Mouse (Mus musculus) fat pad, adult 2 months (tissue): ENCODE measurements around the gene Ppp1r15a.
"Not testable (repeated sequence)": the region's sequence is repeated elsewhere in the genome, so short reads cannot be mapped to it uniquely, and the experiment has no call there.

ENCODE experiments used
- DNase-seq: peaks from one replicate; pipeline ENCODE4 v3.0.0-alpha.2; 2011; ENCODE audit warnings: low read depth, low spot score; ENCODE audit errors: extremely low read depth

Gene Ppp1r15a

DNA sequence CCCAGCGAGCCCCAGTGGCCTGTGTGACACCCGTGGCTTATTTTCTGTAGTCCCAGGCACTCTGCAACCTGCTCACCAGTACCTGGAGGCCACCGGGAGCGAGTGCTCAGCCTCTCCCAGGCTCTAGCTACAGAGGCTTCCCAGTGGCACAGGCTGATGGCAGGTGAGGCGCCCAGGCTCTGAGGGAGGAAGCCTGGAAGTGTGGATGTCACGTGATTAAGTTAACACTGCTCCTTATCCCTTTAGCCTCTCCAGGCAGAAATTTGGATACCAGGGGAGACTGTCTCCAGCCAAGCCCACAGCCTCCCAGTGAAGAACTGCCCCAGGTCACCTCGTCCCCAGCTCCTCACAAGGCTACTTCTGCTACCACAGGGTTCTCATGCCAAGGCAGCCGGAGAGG is 27.5 kb upstream of the Ppp1r15a start:
- DNase-seq = no peak

- DNase-seq = no peak
These were observed 25.4 kb upstream of the Ppp1r15a start for GRCm38 (mm10) chr7:45551512-45551883.

GRCm38 (mm10) chr7:45550821-45551511 is 24.9 kb upstream of the Ppp1r15a start:
- DNase-seq = no peak

DNA sequence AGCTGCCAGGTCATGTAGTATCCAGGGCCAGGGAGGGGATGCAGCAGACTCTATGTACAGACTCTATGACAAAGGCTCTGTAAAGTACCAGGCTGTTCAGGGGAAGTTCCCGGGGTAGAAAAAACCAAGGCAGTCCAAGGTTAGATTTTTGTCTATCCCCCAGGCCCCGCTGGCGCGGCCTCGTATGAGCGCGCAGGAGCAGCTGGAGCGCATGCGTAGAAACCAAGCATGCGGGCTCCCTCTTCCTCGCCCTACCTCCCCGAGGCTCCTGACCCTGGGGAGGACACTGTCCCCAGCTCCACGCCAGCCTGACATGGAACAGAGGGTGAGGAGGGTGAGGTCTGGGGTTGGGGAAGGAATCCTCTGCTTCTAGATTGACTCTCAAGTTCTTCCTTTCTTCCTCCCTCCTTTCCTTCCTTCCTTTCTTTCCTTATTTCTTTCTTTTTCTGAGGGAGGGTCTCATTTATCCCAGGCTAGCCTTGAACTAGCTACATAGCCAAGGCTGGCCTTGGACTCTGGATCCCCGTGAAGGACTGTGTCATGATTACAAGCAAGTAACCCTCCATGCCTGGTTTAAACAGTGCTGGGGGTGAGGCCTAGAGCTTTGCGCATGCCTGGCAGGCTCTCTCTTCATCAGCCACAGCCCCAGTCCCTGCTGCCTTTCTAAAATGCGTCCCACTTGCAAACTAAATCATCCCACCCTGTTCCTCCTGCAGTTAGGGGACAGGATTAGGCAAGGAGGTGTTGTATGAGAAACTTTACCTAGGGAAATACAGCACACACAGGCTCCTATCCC is 23.8 kb upstream of the Ppp1r15a start:
- DNase-seq = no peak

- DNase-seq = no peak
These were observed 18.5 kb upstream of the Ppp1r15a start for GRCm38 (mm10) chr7:45544525-45544924.

DNA sequence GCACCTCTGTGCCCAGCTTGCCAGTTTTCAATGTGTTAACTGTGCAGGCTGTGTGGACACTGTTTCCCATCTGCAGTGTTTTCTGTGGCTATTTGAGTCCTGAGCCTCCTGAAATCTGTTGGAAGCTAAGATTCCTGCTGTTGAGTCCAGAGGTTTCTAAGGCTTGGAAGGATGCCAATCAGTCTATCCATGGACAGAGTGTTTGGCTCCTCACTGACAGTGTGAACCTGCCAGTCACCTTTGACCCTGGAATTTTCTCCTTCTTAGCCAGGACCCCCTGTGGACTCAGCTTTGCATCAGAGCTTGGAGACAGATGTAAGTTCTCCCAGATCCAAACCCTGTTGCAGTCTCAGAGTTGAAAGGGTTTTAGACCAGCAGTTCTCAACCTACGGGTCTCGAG is 14.1 kb upstream of the Ppp1r15a start:
- no peak for DNase-seq

GRCm38 (mm10) chr7:45539095-45539494 is 13.0 kb upstream of the Ppp1r15a start:
- no peak for DNase-seq

DNA sequence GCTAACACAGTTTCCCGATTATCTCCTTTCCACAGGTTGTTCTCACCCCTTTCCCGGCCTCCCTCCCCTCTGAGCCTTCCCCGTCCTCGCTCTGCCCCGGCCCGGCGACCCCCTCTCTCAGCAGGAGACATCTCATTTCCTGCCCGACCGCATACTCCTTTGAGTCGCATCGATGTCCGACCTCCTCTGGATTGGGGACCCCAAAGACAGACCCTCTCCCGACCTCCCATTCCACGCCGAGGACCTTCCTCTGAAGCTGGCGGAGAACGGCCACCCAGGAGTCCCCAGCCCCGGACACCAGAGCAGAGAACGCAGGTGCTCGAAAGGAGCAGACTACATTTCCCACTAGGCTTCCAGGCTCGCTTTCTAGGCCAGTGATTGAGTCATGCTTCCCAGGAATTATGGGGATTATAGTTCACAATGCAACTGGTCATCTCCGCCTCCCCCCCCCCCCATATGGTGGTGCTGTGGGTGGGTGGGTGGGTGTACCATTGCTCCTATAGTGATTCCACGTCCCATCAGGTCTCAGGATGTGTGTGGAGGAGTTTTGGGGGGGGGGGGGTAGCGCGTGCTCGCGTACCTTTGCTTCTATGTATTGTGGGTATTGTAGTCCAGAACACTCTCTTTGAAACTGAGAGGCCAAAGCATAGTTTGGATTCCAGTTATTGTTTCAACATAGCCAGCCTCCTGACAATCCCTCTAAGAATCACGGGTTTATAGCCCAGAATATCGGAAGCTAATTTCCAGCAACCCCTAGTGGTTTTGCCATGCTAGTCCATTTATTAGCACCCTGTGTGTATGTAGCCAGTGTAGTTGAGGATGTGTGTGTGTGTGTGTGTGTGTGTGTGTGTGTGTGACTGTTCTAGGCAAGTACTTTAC is 12.3 kb upstream of the Ppp1r15a start:
- DNase-seq = no peak

GRCm38 (mm10) chr7:45537602-45538001 is 11.5 kb upstream of the Ppp1r15a start:
- no peak for DNase-seq

DNA sequence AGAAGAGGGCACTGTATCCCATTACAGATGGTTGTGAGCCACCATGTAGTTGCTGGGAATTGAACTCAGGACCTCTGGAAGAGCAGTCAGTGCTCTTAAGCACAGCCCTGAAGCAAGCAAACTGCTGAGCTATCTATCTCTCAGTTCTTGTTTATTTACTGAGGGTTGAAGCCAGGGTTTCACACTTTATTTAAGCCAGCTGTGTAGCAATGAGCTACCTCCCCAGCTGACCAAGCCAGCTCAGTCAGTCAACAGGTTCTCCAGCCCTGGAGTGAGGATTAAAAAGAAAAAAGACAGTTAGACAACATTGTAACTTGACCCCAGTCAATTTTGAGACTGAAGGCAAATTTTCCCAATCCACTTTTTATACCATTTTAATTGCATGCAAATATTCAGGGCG is 9.6 kb upstream of the Ppp1r15a start:
- peak; percentile 57 for DNase-seq

- no peak for DNase-seq
These were observed 4.6 kb upstream of the Ppp1r15a start for GRCm38 (mm10) chr7:45530643-45531042.

- no peak for DNase-seq
These were observed 3.4 kb upstream of the Ppp1r15a start for GRCm38 (mm10) chr7:45529461-45529860.

DNA sequence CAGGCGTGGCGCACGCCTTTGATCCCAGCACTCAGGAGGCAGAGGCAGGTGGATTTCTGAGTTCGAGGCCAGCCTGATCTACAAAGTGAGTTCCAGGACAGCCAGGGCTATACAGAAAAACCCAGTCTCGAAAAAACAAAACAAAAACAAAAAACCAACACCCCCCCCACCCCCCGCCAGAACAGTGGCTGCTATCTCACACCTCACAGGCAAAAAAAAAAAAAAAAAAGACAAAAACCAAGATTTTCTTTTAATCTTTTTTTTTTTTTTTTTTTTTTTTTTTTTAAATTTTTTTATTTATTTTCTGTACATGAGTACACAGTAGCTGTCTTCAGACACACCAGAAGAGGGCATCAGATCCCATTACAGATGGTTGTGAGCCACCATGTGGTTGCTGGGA is 1.1 kb upstream of the Ppp1r15a start:
- DNase-seq = not testable (repeated sequence)

- DNase-seq = no peak
These were observed 529 bp upstream of the Ppp1r15a start for GRCm38 (mm10) chr7:45526474-45527120.

DNA sequence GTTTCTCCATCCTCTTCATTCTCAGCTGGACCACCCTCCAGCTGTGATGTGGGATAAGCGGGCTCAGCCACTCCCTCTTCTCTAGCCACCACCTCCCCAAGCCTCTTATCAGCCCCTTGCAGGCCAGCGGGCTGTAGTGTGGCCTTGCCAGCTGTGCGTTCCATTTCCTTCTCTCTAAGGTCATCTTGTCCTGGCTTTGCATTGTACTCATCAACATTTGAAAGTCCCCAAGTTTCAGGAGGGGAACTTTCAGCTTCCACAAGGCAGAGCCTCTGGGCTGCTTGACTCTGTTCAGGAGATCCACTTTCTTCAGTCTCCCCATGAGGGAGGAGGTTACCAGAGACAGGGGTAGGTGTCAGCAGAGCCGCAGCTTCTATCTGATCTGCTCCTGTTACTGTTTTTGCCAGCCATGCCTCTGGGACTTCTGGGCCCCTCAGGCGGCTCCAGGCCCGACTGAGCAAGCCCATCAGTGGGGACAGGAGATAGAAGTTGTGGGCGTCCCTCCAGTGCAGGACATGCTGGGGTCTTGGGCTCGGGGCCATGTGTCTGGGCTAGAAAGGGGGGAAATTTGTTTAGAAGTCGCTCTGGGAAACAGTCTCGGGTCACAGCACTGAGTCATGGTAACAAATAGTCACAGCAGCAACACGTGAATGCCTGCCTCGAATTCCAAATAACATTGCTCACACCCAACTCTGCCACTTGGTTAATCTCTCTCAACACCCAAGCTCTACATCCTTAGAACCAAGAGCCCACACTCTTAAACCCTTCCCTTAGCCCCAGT is 1.0 kb downstream of the Ppp1r15a start:
- no peak for DNase-seq

GRCm38 (mm10) chr7:45523678-45524170 is 2.3 kb downstream of the Ppp1r15a start:
- DNase-seq = no peak

- no peak for DNase-seq
These were observed 3.0 kb downstream of the Ppp1r15a start for GRCm38 (mm10) chr7:45522957-45523676.

DNA sequence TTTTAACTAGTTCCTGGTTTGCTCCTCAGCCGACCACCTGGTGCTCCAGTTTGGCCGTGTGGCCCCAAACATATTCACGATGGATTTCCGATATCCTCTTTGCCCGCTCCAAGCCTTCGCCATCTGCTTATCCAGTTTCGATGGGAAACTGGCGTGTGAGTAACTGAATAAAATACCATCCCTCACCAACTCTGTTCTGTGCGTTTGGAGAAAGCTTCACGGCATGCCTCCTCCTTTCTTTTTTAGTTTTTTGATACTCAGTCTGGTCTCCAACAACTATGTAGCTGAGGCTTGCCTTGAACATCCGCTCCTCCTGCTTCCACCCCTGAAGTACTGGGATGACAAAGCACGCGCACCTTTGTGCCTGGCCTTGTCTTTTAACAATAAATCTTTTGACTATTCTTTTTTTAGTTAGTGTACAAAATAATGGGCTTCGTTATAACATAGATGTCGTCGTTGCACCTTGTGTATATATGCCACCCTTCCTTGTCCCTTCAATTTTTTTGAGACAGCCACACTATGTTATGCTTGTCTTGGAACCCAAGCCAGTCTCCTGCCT is 3.8 kb downstream of the Ppp1r15a start:
- no peak for DNase-seq

- DNase-seq = no peak
These were observed 4.3 kb downstream of the Ppp1r15a start for GRCm38 (mm10) chr7:45521728-45522184.
